Mouse (Mus musculus): ENCODE measurements around the gene Ccdc40. TPM values are rescaled to one million over a fixed set of nuclear protein-coding genes. Genes with fewer than 3 reads are reported as not detected.
A peak's percentile ranks its signal among the peaks of the same experiment; 100 is the strongest.
"Not testable (repeated sequence)": the region's sequence is repeated elsewhere in the genome, so short reads cannot be mapped to it uniquely, and the experiment has no call there.

Gene Ccdc40
- polyA plus RNA-seq, 1 experiment, result 0.81 TPM

- Histone ChIP-seq H3K4me1 (ENCODE audit: control insufficient read depth, insufficient read depth, low read length) (no peaks in the 10 kb centered on the region), H3K27ac (ENCODE audit: insufficient read depth, low read length) (no peak overlapping the region), H3K4me3 (ENCODE audit: insufficient read depth, low read length) (no peak overlapping the region)
- TF ChIP-seq CTCF (IDR thresholded peaks at IDR 0.05; ENCODE audit: borderline replicate concordance, insufficient read depth, low read length) (peak; percentile 72; the same call in 1 of the 2 replicates), POLR2A (IDR thresholded peaks at IDR 0.05; ENCODE audit: low read depth, low read length) (no peak)
Observed at GRCm38 (mm10) chr11:119252854-119253541, 24.6 kb downstream of the Ccdc40 start.

GRCm38 (mm10) chr11:119256557-119256956 lies 28.2 kb downstream of the Ccdc40 start:
- H3K4me1 ChIP-seq (ENCODE audit: control insufficient read depth, insufficient read depth, low read length); H3K4me3 ChIP-seq (ENCODE audit: insufficient read depth, low read length); H3K27ac ChIP-seq (ENCODE audit: insufficient read depth, low read length): not testable (repeated sequence)

GRCm38 (mm10) chr11:119258216-119258571 lies 29.8 kb downstream of the Ccdc40 start:
- TF ChIP-seq POLR2A (IDR thresholded peaks at IDR 0.05; ENCODE audit: low read depth, low read length), result no peak
- no peak for TF ChIP-seq CTCF (IDR thresholded peaks at IDR 0.05; ENCODE audit: borderline replicate concordance, insufficient read depth, low read length)
- H3K27ac ChIP-seq (ENCODE audit: insufficient read depth, low read length), result no peak overlapping the region
- no peaks in the 10 kb centered on the region for H3K4me1 ChIP-seq (ENCODE audit: control insufficient read depth, insufficient read depth, low read length)
- H3K4me3 ChIP-seq (ENCODE audit: insufficient read depth, low read length), result no peak overlapping the region

DNA sequence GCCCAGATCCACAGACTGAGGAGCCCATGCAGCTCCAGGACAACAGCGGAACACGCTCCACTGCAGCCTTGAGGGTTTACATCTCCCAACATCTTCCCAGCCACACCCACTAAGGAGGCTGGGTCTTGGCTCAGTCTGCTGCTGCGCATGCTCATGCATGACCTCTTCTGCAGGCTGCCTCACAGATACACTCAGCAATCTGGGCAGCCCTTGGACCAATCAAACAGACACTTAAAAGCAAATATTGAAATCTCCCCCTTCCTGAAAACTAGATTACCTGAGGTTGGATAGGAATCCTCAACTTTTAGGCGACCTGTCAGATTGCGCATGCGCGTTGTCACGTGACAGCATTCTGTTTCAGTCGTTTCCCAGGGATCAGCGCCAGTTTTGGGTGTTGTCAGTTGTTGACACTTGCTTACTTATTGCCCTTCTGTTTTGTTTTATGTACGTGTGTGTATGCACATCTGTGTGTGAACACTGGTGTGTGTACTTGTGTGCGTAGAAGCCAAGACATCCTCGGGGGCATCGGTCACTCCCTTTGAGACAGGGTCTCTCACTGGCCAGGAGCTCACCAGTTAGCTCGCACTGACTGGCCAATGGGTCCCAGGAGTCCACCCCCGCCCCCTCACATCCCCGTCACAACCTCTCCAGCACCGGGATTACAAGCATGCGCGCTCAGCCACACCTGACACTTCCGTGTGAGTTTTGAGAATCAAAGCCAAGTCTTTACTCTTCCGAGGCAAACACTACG lies 30.4 kb downstream of the Ccdc40 start:
- Histone ChIP-seq H3K4me3 (ENCODE audit: insufficient read depth, low read length) (no peak overlapping the region), H3K27ac (ENCODE audit: insufficient read depth, low read length) (0 out of 2 replicates have a peak overlapping the region, but pooled peaks have one; percentile 5), H3K4me1 (ENCODE audit: control insufficient read depth, insufficient read depth, low read length) (no peaks in the 10 kb centered on the region)
- TF ChIP-seq CTCF (IDR thresholded peaks at IDR 0.05; ENCODE audit: borderline replicate concordance, insufficient read depth, low read length) (no peak), POLR2A (IDR thresholded peaks at IDR 0.05; ENCODE audit: low read depth, low read length) (peak; percentile 66)

DNA sequence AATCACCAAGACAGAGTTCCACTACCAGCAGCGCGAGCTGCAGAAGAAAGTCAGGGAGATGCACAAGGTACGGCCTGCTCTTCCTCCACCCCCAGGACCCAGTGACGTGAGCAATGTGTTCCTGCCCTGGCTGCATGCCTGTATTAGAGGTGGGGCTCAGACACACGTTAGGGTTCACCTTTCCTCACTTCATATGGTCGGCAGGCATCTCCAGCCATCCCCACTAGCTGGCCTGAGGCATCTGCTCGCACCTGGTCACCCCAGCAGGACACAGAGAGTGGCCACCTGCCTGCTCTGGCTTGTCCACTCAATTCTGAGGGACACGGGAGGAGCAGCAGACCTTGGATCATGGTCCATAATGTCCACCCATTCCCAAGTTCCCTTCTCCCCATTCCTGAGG lies 31.6 kb downstream of the Ccdc40 start:
- H3K27ac ChIP-seq (ENCODE audit: insufficient read depth, low read length), result no peak overlapping the region
- H3K4me1 ChIP-seq (ENCODE audit: control insufficient read depth, insufficient read depth, low read length), result no peaks in the 10 kb centered on the region
- no peak for TF ChIP-seq CTCF (IDR thresholded peaks at IDR 0.05; ENCODE audit: borderline replicate concordance, insufficient read depth, low read length)
- TF ChIP-seq POLR2A (IDR thresholded peaks at IDR 0.05; ENCODE audit: low read depth, low read length), result no peak
- no peak overlapping the region for H3K4me3 ChIP-seq (ENCODE audit: insufficient read depth, low read length)

DNA sequence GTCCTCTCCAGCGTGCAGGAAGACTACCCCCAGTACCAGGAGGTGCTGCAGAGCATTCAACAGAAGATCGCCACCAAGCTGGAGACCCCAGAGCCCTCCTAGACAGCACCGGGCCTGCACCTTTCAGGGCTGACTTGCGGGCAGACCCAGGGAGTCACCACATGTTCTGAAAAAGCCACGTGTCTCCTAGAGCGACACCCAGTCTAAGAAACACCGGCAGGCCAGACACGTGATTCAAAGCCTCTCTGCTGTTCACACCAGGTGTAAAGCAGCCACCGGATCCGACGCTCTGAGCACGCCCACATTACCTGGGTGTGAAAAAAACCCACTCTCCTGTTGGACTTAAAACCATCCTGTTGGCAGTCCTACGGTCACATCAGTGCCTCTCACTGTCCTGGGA lies 36.0 kb downstream of the Ccdc40 start:
- Histone ChIP-seq H3K27ac (ENCODE audit: insufficient read depth, low read length) (no peak overlapping the region), H3K4me1 (ENCODE audit: control insufficient read depth, insufficient read depth, low read length) (no peaks in the 10 kb centered on the region), H3K4me3 (ENCODE audit: insufficient read depth, low read length) (no peak overlapping the region)
- no peak for TF ChIP-seq POLR2A (IDR thresholded peaks at IDR 0.05; ENCODE audit: low read depth, low read length)
- TF ChIP-seq CTCF (IDR thresholded peaks at IDR 0.05; ENCODE audit: borderline replicate concordance, insufficient read depth, low read length), result no peak

GRCm38 (mm10) chr11:119265811-119266210 lies 37.4 kb downstream of the Ccdc40 start:
- TF ChIP-seq CTCF (IDR thresholded peaks at IDR 0.05; ENCODE audit: borderline replicate concordance, insufficient read depth, low read length) (no peak), POLR2A (IDR thresholded peaks at IDR 0.05; ENCODE audit: low read depth, low read length) (no peak)
- Histone ChIP-seq H3K27ac (ENCODE audit: insufficient read depth, low read length) (no peak overlapping the region), H3K4me3 (ENCODE audit: insufficient read depth, low read length) (no peak overlapping the region), H3K4me1 (ENCODE audit: control insufficient read depth, insufficient read depth, low read length) (no peaks in the 10 kb centered on the region)

DNA sequence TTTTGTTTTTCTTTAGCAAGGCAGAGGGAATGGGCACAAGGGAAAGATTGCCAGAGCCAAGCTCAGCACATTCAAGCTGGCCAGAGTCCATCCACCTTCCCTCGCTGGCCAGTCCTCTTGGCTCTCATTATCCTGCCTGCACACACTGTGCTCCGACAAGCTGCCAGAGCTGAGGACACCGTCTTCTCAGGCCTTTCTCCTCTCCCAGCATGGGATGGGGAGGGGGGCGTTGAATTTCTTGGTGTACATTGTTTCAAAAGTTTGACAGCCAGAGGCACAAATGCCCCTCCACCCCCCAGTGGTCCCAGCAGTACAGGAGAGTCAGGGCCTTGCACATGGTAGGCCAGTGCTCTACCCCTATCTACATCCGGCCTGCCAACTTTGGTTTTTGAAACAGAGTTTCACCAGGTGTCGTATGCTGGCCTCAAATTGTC lies 38.9 kb downstream of the Ccdc40 start:
- Histone ChIP-seq H3K4me3 (ENCODE audit: insufficient read depth, low read length) (no peak overlapping the region), H3K27ac (ENCODE audit: insufficient read depth, low read length) (no peak overlapping the region), H3K4me1 (ENCODE audit: control insufficient read depth, insufficient read depth, low read length) (no peaks in the 10 kb centered on the region)
- no peak for TF ChIP-seq CTCF (IDR thresholded peaks at IDR 0.05; ENCODE audit: borderline replicate concordance, insufficient read depth, low read length)
- no peak for TF ChIP-seq POLR2A (IDR thresholded peaks at IDR 0.05; ENCODE audit: low read depth, low read length)

DNA sequence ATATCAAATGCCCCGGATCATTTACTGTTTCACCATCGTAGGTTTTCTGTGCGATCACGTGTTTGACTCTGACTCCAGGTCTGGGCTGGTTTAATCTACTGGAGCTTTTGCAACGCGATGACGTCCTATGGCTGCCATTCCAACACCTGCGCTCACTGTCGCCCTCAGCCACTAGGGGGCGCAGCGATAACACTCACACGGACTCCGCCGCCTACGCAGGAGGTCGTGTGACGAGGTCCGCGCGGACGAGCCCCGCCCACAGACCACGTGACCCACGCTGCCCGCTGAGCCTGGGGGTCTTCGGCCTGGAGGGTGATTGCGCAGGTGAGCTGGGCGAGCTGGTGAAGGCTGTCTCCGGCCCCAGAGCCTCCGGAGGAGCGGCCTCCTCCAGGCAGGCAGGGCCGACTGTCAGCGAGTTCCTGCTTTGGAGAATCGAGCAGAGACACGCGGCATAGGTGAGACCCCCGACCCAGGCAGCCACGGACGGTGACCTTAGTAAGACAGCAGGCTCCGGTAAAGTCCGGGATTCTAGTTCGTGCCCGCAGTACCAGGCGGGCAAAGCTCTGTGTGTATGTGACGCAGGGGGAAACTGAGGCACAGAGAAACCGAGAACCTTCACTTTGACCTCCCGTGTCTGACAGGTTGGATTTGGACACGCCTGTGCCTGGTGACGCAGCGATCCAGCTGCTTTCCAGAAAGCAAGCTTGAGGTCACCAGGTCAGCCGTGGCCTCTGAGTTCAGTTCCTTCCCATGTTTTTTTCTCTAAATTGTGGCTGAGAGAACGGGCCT lies 39.6 kb downstream of the Ccdc40 start, which contains the start of gene Gaa:
Gaa (plus strand) TSS at position 120 of the 789 bp plus-strand sequence.
- Histone ChIP-seq H3K4me3 (ENCODE audit: insufficient read depth, low read length) (peak within 1 kb of the TSS; percentile 72), H3K27ac (ENCODE audit: insufficient read depth, low read length) (no peak within 1 kb of the TSS), H3K4me1 (ENCODE audit: control insufficient read depth, insufficient read depth, low read length) (no peaks in the 10 kb centered on the region)
- TF ChIP-seq CTCF (IDR thresholded peaks at IDR 0.05; ENCODE audit: borderline replicate concordance, insufficient read depth, low read length) (peak; percentile 99), POLR2A (IDR thresholded peaks at IDR 0.05; ENCODE audit: low read depth, low read length) (peak; percentile 71)
